Mouse (Mus musculus): ENCODE data around the gene Calhm4. TPM values are rescaled to one million over a fixed set of nuclear protein-coding genes. Genes with fewer than 3 reads are reported as not detected.
"Not testable (repeated sequence)": the region's sequence is repeated elsewhere in the genome, so short reads cannot be mapped to it uniquely, and the experiment has no call there.

The Calhm4 gene
- polyA plus RNA-seq, 1 experiment from 2014 or later, result not detected

- H3K4me3 ChIP-seq, result no peak within 1 kb of the TSS
- ATAC-seq (ENCODE audit: insufficient number of reproducible peaks, insufficient read depth, low FRiP score, low TSS enrichment, low read depth), result no peak
- peak within 1 kb of the TSS; percentile 39; the same call in 1 of the 2 replicates for H3K27ac ChIP-seq
- H3K27me3 ChIP-seq, result no peaks in the 10 kb centered on the region
- H3K4me2 ChIP-seq, result peak within 1 kb of the TSS; percentile 22
- 0 out of 2 replicates have a peak, but pooled peaks cover 6% of the 10 kb centered on the region for H3K4me1 ChIP-seq
- no peaks in the 10 kb centered on the region for H3K9me3 ChIP-seq
- 45% methylated on average over 3 of the region's 3 CpGs for WGBS
- no peak within 1 kb of the TSS for H3K9ac ChIP-seq
- H3K36me3 ChIP-seq, result no peaks in the 10 kb centered on the region
These were observed 6.7 kb downstream of the Calhm4 start, which contains the start of gene Trappc3l for GRCm38 (mm10) chr10:34037401-34037800. Gene Trappc3l (plus strand): TSS chr10:34037597.

GRCm38 (mm10) chr10:34036587-34036986, 7.5 kb downstream of the Calhm4 start:
- Histone ChIP-seq H3K27ac (no peak overlapping the region), H3K36me3 (no peaks in the 10 kb centered on the region), H3K4me1 (0 out of 2 replicates have a peak, but pooled peaks cover 6% of the 10 kb centered on the region), H3K4me3 (no peak overlapping the region), H3K4me2 (peak overlapping the region; percentile 22), H3K27me3 (no peaks in the 10 kb centered on the region), H3K9me3 (no peaks in the 10 kb centered on the region), H3K9ac (no peak overlapping the region)
- WGBS, result 13% methylated on average over 5 of the region's 5 CpGs
- no peak for ATAC-seq (ENCODE audit: insufficient number of reproducible peaks, insufficient read depth, low FRiP score, low TSS enrichment, low read depth)

GRCm38 (mm10) chr10:34033630-34034305, 10.3 kb downstream of the Calhm4 start:
- Histone ChIP-seq H3K27ac (no peak overlapping the region), H3K4me3 (peak overlapping the region; percentile 10; the same call in 1 of the 2 replicates), H3K4me1 (0 out of 2 replicates have a peak, but pooled peaks cover 6% of the 10 kb centered on the region), H3K4me2 (peak overlapping the region; percentile 54), H3K9me3 (no peaks in the 10 kb centered on the region), H3K27me3 (no peaks in the 10 kb centered on the region), H3K9ac (peak overlapping the region; percentile 64), H3K36me3 (no peaks in the 10 kb centered on the region)
- peak; percentile 76; the same call in 1 of the 2 replicates for ATAC-seq (ENCODE audit: insufficient number of reproducible peaks, insufficient read depth, low FRiP score, low TSS enrichment, low read depth)
- 19% methylated on average over 22 of the region's 22 CpGs for WGBS

GRCm38 (mm10) chr10:34030322-34030721, 13.8 kb downstream of the Calhm4 start:
- WGBS, result 78% methylated on average over 5 of the region's 5 CpGs

GRCm38 (mm10) chr10:34019302-34020075, 24.6 kb downstream of the Calhm4 start, which contains the start of gene Rwdd1:
Gene Rwdd1 (minus strand): TSS chr10:34019624.
- peak; percentile 99 for ATAC-seq (ENCODE audit: insufficient number of reproducible peaks, insufficient read depth, low FRiP score, low TSS enrichment, low read depth)
- no peaks in the 10 kb centered on the region for H3K27me3 ChIP-seq
- H3K4me3 ChIP-seq, result peak within 1 kb of the TSS; percentile 86
- peak within 1 kb of the TSS; percentile 87 for H3K9ac ChIP-seq
- H3K4me1 ChIP-seq, result peaks cover 14% of the 10 kb centered on the region
- no peaks in the 10 kb centered on the region for H3K9me3 ChIP-seq
- H3K4me2 ChIP-seq, result peak within 1 kb of the TSS; percentile 75
- H3K36me3 ChIP-seq, result no peaks in the 10 kb centered on the region
- under 1% methylated on average over 81 of the region's 82 CpGs for WGBS
- H3K27ac ChIP-seq, result peak within 1 kb of the TSS; percentile 96

More at GRCm38 (mm10) chr10:34030322-34030721, 13.8 kb downstream of the Calhm4 start:
- H3K9me3 ChIP-seq, result no peaks in the 10 kb centered on the region
- H3K27me3 ChIP-seq, result no peaks in the 10 kb centered on the region
- no peak overlapping the region for H3K27ac ChIP-seq
- no peak overlapping the region for H3K4me2 ChIP-seq
- 0 out of 2 replicates have a peak, but pooled peaks cover 6% of the 10 kb centered on the region for H3K4me1 ChIP-seq
- no peak overlapping the region for H3K9ac ChIP-seq
- no peak overlapping the region for H3K4me3 ChIP-seq
- no peaks in the 10 kb centered on the region for H3K36me3 ChIP-seq
- ATAC-seq (ENCODE audit: insufficient number of reproducible peaks, insufficient read depth, low FRiP score, low TSS enrichment, low read depth), result no peak

DNA sequence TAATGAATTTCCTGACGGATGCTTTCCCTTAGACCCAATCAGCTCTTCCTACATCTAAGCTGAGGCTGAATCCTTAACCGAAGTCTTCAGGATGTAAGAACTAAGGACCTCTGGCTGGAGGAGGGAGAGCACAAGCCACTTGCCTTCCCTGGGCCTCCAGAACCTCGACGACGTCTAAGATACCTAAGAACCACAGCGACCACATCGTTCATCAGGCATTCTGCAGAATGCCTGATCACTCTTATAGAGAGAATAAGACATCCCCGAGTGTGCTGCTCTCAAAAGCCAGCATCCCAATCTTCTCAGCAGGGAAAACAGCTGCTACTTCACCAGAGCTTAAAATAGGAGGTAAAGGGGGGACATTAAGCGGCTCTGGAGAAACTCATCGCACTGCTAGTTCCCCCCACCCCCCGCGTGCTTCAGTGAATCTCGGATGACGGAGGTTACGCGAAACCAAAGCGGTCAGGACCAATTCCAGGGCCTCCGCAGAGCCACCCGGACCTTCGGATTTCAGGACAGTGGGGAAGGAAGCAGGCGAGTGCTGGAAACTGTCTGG, 25.3 kb downstream of the Calhm4 start:
- H3K4me3 ChIP-seq, result peak overlapping the region; percentile 86
- no peaks in the 10 kb centered on the region for H3K36me3 ChIP-seq
- peaks cover 14% of the 10 kb centered on the region for H3K4me1 ChIP-seq
- under 1% methylated on average over 21 of the region's 21 CpGs for WGBS
- ATAC-seq (ENCODE audit: insufficient number of reproducible peaks, insufficient read depth, low FRiP score, low TSS enrichment, low read depth), result no peak
- H3K27me3 ChIP-seq, result no peaks in the 10 kb centered on the region
- H3K9me3 ChIP-seq, result no peaks in the 10 kb centered on the region
- H3K27ac ChIP-seq, result peak overlapping the region; percentile 96
- H3K4me2 ChIP-seq, result peak overlapping the region; percentile 75
- peak overlapping the region; percentile 87 for H3K9ac ChIP-seq

DNA sequence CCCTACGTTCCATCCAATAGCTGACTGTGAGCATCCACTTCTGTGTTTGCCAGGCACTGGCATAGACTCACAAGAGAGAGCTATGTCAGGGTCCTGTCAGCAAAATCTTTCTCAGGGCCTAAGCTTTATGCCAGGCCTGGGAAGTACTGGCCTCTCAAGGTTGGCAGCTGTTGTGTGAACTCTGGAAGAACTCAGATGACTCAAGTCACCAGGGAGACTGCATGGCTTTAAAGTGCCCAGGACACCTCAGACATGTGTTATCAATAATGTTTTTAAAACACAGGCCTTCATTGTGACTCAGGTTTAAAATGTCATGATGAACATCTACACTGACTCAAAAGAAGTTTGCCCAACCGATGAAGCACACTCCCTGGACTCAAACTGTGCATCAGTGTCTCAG, 30.9 kb downstream of the Calhm4 start:
- WGBS, result 59% methylated on average over 2 of the region's 2 CpGs
- ATAC-seq (ENCODE audit: insufficient number of reproducible peaks, insufficient read depth, low FRiP score, low TSS enrichment, low read depth), result no peak

DNA sequence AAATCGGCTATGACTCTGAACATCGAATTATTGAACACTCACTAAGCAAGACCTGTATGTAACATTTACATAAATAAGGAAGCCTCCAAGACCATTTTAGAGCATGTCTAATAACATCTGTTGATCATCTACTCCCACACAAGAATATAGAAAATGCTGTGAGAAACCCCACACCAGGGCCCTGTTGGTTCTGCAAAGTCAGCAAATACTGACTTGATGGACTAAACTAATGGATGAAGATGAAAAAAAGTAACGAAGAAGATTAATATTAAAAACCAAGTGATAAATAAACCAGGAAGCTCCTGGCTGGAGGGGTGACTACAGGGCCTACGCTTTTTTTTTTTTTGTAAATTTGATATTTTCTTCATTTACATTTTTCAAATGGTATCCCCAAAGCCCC, 31.5 kb downstream of the Calhm4 start:
- Histone ChIP-seq H3K36me3 (peaks cover 25% of the 10 kb centered on the region), H3K4me1 (no peaks in the 10 kb centered on the region; the same call in 1 of the 2 replicates), H3K4me3 (no peak overlapping the region), H3K9me3 (no peaks in the 10 kb centered on the region), H3K27me3 (no peaks in the 10 kb centered on the region), H3K9ac (no peak overlapping the region), H3K4me2 (no peak overlapping the region), H3K27ac (no peak overlapping the region)
- ATAC-seq (ENCODE audit: insufficient number of reproducible peaks, insufficient read depth, low FRiP score, low TSS enrichment, low read depth), result no peak
- WGBS, result 90% methylated on average over 4 of the region's 4 CpGs

More for the DNA sequence above, 30.9 kb downstream of the Calhm4 start:
- no peak overlapping the region for H3K9ac ChIP-seq
- H3K9me3 ChIP-seq, result no peaks in the 10 kb centered on the region
- no peak overlapping the region for H3K27ac ChIP-seq
- H3K4me3 ChIP-seq, result no peak overlapping the region
- H3K4me2 ChIP-seq, result no peak overlapping the region
- H3K4me1 ChIP-seq, result peaks cover 5% of the 10 kb centered on the region
- peaks cover 18% of the 10 kb centered on the region for H3K36me3 ChIP-seq
- H3K27me3 ChIP-seq, result no peaks in the 10 kb centered on the region

- no peak for ATAC-seq (ENCODE audit: insufficient number of reproducible peaks, insufficient read depth, low FRiP score, low TSS enrichment, low read depth)
These were observed 45.7 kb downstream of the Calhm4 start for GRCm38 (mm10) chr10:33998397-33998796.

DNA sequence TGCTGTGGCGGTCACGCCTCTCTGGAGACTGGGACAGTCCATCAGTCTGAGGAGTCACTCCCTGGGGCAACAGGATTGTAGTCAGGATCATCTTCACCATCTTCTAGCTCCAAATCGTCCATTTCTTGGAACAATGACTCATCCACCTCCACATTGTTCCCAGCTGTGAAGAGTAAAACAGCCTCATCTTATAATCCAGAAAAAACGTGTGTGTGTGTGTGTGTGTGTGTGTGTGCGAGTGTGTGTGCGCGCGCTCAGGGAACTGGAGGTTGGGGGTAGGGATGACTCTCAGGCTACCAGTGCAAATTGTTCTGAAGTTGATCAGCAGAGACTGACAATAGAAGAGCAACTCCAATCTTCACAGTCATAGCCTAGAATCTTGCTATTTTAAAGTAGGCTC, 47.4 kb downstream of the Calhm4 start:
- 92% methylated on average over 6 of the region's 8 CpGs for WGBS
- not testable (repeated sequence) for H3K27me3 ChIP-seq; H3K4me1 ChIP-seq; H3K27ac ChIP-seq; H3K4me2 ChIP-seq; ATAC-seq (ENCODE audit: insufficient number of reproducible peaks, insufficient read depth, low FRiP score, low TSS enrichment, low read depth); H3K9ac ChIP-seq; H3K9me3 ChIP-seq; H3K4me3 ChIP-seq
- H3K36me3 ChIP-seq, result peaks cover 90% of the 10 kb centered on the region

More at GRCm38 (mm10) chr10:33998397-33998796, 45.7 kb downstream of the Calhm4 start:
- Histone ChIP-seq H3K9me3 (no peaks in the 10 kb centered on the region), H3K4me1 (no peaks in the 10 kb centered on the region), H3K36me3 (peaks cover 86% of the 10 kb centered on the region), H3K9ac (no peak overlapping the region), H3K27ac (no peak overlapping the region), H3K4me3 (no peak overlapping the region), H3K27me3 (no peaks in the 10 kb centered on the region), H3K4me2 (no peak overlapping the region)

Data from embryonic facial prominence, embryonic 13.5 days (tissue).